Mouse (Mus musculus) forebrain, embryonic 14.5 days (tissue): ENCODE measurements around the gene Cdk14. TPM values are rescaled to one million over a fixed set of nuclear protein-coding genes. Genes with fewer than 3 reads are reported as not detected.

Experiments
- ATAC-seq: fragments of 200-750 bp; cut with Nextera tagmentation; 2 replicates; pipeline ENCODE4 v1.8.0; 2017; ENCODE audit warnings: mild to moderate bottlenecking, moderate library complexity
- DNase-seq: peaks from one replicate; pipeline ENCODE4 v3.0.0-alpha.2; 2015; ENCODE audit warnings: low spot score
- H3K27ac ChIP-seq: fragments of 300-500 bp; sonication (generic); 2 replicates; pipeline ENCODE4 v1.5.1; 2014; ENCODE audit warnings: low read depth, mild to moderate bottlenecking, control low read depth, low read length, moderate library complexity
- H3K27me3 ChIP-seq: fragments of 300-500 bp; sonication (generic); replicated peaks from 2 replicates; pipeline ENCODE4 v1.6.1; 2014; ENCODE audit warnings: low read length, control low read depth, mixed read lengths; ENCODE audit not compliant: control insufficient read depth, insufficient read depth
- H3K36me3 ChIP-seq: fragments of 300-500 bp; sonication (generic); 2 replicates; pipeline ENCODE4 v1.6.1; 2014; ENCODE audit warnings: low read length, control low read depth; ENCODE audit not compliant: control insufficient read depth, insufficient read depth
- H3K4me1 ChIP-seq: fragments of 300-500 bp; sonication (generic); 2 replicates; pipeline ENCODE4 v1.6.1; 2014; ENCODE audit warnings: antibody characterized with exemption, low read length, control low read depth; ENCODE audit not compliant: control insufficient read depth, insufficient read depth
- H3K4me2 ChIP-seq: fragments of 300-500 bp; sonication (generic); 2 replicates; pipeline ENCODE4 v1.6.1; 2014; ENCODE audit warnings: mild to moderate bottlenecking, control low read depth, low read length
- H3K4me3 ChIP-seq: fragments of 300-500 bp; sonication (generic); 2 replicates; pipeline ENCODE4 v1.5.1; 2014; ENCODE audit warnings: low read depth, low read length, control low read depth
- H3K9ac ChIP-seq: fragments of 300-500 bp; sonication (generic); 2 replicates; pipeline ENCODE4 v1.6.1; 2014; ENCODE audit warnings: mild to moderate bottlenecking, low read length, control low read depth, moderate library complexity
- H3K9me3 ChIP-seq: fragments of 300-500 bp; sonication (generic); replicated peaks from 2 replicates; pipeline ENCODE4 v1.6.1; 2016; ENCODE audit warnings: low read length, control low read depth, mixed read lengths; ENCODE audit not compliant: control insufficient read depth
- WGBS: fragments of 180-500 bp; shearing (Covaris S2); extraction: QIAGEN DNeasy Blood & Tissue Kit; methylation state at CpG from one replicate; pipeline ENCODE4 v1.1.7; 2014; 5-methylcytosine and 5-hydroxymethylcytosine counted together
- polyA plus RNA-seq: library from polyadenylated mRNA; unstranded; fragments of >200 nt; fragmentation: Nextera tagmentation; extraction: Ambion mirVana; gene quantifications from 2 replicates; pipeline ENCODE4 v1.2.1, GENCODE M21; 2014

The Cdk14 gene
- polyA plus RNA-seq, 1 experiment from 2014 or later = 26.6 TPM

DNA sequence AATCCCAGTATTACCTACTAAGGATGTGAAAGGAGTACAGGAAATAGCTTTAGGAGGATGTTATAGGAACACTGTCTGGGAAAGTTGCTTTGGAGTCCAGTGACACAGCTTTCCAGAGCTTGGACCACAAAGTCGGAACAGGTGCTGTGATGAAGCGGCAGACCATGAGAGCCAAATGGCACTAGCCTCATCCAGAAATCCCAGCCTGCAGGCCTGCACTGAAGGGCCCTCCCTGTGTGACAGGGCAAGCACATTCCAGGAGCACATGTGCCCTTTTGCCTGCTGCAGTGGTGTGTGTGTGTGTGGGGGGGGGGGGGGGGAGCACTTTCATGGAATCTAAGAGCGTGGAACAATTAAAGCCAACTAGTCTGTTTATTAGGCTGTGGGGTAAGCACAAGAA is 47.8 kb downstream of the Cdk14 start:
- no peak overlapping the region for H3K4me3 ChIP-seq
- H3K9me3 ChIP-seq = no peaks in the 10 kb centered on the region
- ATAC-seq = no peak
- DNase-seq = no peak
- no peak overlapping the region for H3K4me2 ChIP-seq
- H3K27ac ChIP-seq = no peak overlapping the region
- peaks cover 10% of the 10 kb centered on the region for H3K4me1 ChIP-seq
- H3K27me3 ChIP-seq = no peaks in the 10 kb centered on the region
- H3K9ac ChIP-seq = no peak overlapping the region
- no peaks in the 10 kb centered on the region for H3K36me3 ChIP-seq
- WGBS = 68% methylated on average over 3 of the region's 3 CpGs

DNA sequence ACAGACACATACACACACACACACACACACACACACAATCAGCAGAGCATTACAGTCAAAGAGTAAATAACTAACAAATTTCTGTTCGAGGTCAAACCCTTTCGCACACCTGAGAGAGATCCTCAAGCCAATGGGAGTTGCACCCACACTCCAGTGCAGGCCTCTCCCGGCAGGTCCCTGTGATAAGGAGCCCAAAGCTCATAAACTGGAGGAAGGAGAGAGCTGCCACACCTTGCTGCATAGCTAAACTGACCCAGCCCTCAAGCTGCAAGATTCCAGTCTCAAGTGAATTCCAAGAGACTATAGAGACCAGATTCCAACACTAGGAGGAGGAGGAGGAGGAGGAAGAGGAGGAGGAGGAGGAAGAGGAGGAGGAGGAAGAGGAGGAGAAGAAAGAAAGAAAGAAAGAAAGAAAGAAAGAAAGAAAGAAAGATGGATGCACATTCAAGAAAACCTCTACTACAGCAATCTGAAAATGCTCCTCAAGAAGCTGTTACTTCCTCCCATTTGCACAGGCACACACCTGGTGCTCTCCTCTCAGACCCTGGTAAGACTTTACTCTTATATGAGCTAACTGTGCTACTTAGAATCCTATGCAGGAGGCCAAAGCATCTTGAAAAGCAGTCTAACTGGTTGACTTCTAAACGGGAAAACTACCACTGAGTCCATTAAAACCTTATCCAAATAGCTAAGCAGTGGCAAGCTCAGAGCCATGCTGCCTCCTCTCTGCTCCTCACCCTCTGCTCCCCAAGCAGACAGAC is 49.6 kb downstream of the Cdk14 start:
- Histone ChIP-seq H3K4me2 (no peak overlapping the region), H3K36me3 (no peaks in the 10 kb centered on the region), H3K27me3 (no peaks in the 10 kb centered on the region), H3K9ac (no peak overlapping the region), H3K4me1 (peaks cover 10% of the 10 kb centered on the region), H3K4me3 (no peak overlapping the region), H3K9me3 (no peaks in the 10 kb centered on the region), H3K27ac (no peak overlapping the region)
- DNase-seq = no peak
- ATAC-seq = no peak
- 90% methylated on average over 4 of the region's 4 CpGs for WGBS

GRCm38 (mm10) chr5:5368389-5369164 is 51.5 kb downstream of the Cdk14 start:
- 88% methylated on average over 14 of the region's 14 CpGs for WGBS
- no peak overlapping the region for H3K4me2 ChIP-seq
- ATAC-seq (no peak), DNase-seq (no peak)
- H3K9me3 ChIP-seq = no peaks in the 10 kb centered on the region
- no peak overlapping the region for H3K9ac ChIP-seq
- H3K27me3 ChIP-seq = no peaks in the 10 kb centered on the region
- no peaks in the 10 kb centered on the region for H3K36me3 ChIP-seq
- H3K27ac ChIP-seq = no peak overlapping the region
- H3K4me3 ChIP-seq = no peak overlapping the region
- peaks cover 8% of the 10 kb centered on the region for H3K4me1 ChIP-seq

DNA sequence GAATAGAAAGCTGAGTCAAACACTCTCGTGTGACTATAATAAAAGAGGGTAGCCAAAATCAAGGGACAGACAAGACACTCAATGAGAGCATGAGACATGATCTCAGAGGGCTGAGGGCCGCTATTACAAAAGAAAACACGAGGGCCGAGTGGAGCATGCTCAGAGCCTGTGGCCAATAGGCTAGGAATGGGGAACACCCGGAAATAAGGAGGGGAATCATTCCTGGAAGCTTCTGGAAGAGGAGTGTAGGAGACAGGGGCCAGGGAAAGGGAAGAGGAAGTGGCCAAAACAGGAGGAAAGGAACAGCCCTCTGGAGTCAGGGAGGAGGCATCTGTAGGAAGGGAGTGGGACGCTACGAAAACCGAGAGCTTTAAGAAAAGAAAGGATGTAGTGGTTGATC is 52.6 kb downstream of the Cdk14 start:
- ATAC-seq (no peak), DNase-seq (no peak)
- no peaks in the 10 kb centered on the region for H3K4me1 ChIP-seq
- no peak overlapping the region for H3K27ac ChIP-seq
- H3K4me3 ChIP-seq = no peak overlapping the region
- H3K4me2 ChIP-seq = no peak overlapping the region
- WGBS = 86% methylated on average over 8 of the region's 8 CpGs
- no peaks in the 10 kb centered on the region for H3K36me3 ChIP-seq
- no peak overlapping the region for H3K9ac ChIP-seq
- H3K9me3 ChIP-seq = no peaks in the 10 kb centered on the region
- H3K27me3 ChIP-seq = no peaks in the 10 kb centered on the region

GRCm38 (mm10) chr5:5365285-5366076 is 54.6 kb downstream of the Cdk14 start:
- no peak for ATAC-seq
- Histone ChIP-seq H3K4me3 (no peak overlapping the region), H3K27me3 (no peaks in the 10 kb centered on the region), H3K9ac (no peak overlapping the region), H3K36me3 (no peaks in the 10 kb centered on the region), H3K9me3 (0 out of 2 replicates have a peak, but pooled peaks cover 3% of the 10 kb centered on the region), H3K4me2 (no peak overlapping the region), H3K27ac (no peak overlapping the region), H3K4me1 (no peaks in the 10 kb centered on the region)
- WGBS = 86% methylated on average over 14 of the region's 14 CpGs
- DNase-seq = no peak

- Histone ChIP-seq H3K9me3 (0 out of 2 replicates have a peak, but pooled peaks cover 5% of the 10 kb centered on the region), H3K27me3 (no peaks in the 10 kb centered on the region), H3K4me3 (no peak overlapping the region), H3K4me2 (no peak overlapping the region), H3K36me3 (no peaks in the 10 kb centered on the region), H3K27ac (no peak overlapping the region), H3K9ac (no peak overlapping the region), H3K4me1 (no peaks in the 10 kb centered on the region)
- 96% methylated on average over 3 of the region's 3 CpGs for WGBS
- ATAC-seq = no peak
- no peak for DNase-seq
Observed at GRCm38 (mm10) chr5:5361684-5362083, 58.4 kb downstream of the Cdk14 start.

DNA sequence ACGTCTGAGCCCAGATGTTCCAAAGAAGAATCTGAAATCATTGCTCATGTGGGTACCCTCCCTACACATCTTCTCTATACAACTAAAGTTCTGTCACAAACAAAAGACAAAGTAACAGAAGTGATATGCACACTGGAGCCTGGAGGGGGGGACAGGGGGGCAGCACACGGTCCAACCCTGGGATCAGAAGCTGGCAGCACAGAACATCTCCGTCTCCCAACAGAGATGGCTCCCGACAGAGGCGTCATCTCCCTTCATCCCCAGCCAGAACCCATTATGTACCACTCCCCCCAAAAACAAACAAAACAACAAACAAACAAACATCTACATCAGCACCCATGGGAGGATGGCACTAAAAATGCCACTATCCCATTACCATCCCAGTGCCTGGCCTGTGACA is 59.8 kb downstream of the Cdk14 start:
- no peak overlapping the region for H3K4me3 ChIP-seq
- no peaks in the 10 kb centered on the region for H3K36me3 ChIP-seq
- no peak overlapping the region for H3K27ac ChIP-seq
- WGBS = 91% methylated on average over 5 of the region's 5 CpGs
- 0 out of 2 replicates have a peak, but pooled peaks cover 5% of the 10 kb centered on the region for H3K9me3 ChIP-seq
- H3K9ac ChIP-seq = no peak overlapping the region
- ATAC-seq = no peak
- H3K4me2 ChIP-seq = no peak overlapping the region
- peaks cover 3% of the 10 kb centered on the region; the same call in 1 of the 2 replicates for H3K4me1 ChIP-seq
- DNase-seq = no peak
- no peaks in the 10 kb centered on the region for H3K27me3 ChIP-seq

- DNase-seq = no peak
- Histone ChIP-seq H3K9ac (no peak overlapping the region), H3K4me1 (peaks cover 3% of the 10 kb centered on the region; the same call in 1 of the 2 replicates), H3K4me2 (no peak overlapping the region), H3K27me3 (no peaks in the 10 kb centered on the region), H3K9me3 (0 out of 2 replicates have a peak, but pooled peaks cover 5% of the 10 kb centered on the region), H3K36me3 (no peaks in the 10 kb centered on the region), H3K27ac (no peak overlapping the region), H3K4me3 (no peak overlapping the region)
- 83% methylated on average over 3 of the region's 3 CpGs for WGBS
- no peak for ATAC-seq
Observed at GRCm38 (mm10) chr5:5359915-5360314, 60.2 kb downstream of the Cdk14 start.
